Mouse (Mus musculus) regulatory T cell (primary cell): Measurements from ENCODE around the gene Mycbpap.

Experiments used
- in situ Hi-C: fragments of 300-600 bp; cut with MboI, MseI; formaldehyde crosslinking; loops from one replicate; pipeline ENCODE4 v1.15.1; 2025; ENCODE audit warnings: high pct_unique_total_duplicates

The Mycbpap gene

DNA sequence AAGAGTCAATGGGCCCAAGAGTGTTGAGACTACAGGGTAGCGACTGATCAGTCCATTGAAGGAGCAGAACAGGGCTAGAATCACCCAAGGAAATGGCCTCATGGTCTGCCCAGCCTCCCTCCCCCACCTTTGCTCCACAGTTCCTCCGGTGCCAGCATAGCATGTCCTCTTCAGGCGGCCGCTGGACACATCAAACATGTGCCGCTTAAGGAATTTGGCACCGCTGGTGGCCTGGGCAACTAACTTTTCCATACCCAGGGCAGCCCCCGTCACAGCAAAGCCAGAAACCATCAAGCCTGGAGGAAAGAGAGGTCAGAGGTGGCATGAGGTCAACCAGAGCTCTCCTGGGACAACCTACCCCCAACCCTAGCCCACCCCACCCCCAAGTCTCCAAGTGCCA lies 39.6 kb downstream of the Mycbpap start:
- in situ Hi-C loops, result no loop called here

DNA sequence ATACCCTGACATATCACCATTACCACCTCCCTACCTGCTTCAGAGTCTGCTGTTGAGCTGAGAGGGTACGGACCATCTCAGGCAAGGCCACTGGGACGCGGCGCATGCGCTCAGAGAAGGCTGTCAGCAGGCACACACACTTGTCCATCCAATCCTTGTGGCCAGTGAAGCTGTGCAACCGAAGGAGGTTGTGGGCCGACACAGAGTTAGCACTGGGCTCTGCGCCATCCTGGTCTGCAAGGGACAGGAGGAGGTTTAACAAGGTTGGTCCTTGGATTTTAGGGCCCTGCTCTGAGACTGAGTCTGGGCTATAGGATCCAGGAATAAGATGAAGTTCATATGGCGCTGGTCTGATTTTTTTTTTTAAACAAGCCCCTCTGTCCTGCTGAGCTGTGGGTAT lies 41.2 kb downstream of the Mycbpap start:
- in situ Hi-C loops, result no loop called here

DNA sequence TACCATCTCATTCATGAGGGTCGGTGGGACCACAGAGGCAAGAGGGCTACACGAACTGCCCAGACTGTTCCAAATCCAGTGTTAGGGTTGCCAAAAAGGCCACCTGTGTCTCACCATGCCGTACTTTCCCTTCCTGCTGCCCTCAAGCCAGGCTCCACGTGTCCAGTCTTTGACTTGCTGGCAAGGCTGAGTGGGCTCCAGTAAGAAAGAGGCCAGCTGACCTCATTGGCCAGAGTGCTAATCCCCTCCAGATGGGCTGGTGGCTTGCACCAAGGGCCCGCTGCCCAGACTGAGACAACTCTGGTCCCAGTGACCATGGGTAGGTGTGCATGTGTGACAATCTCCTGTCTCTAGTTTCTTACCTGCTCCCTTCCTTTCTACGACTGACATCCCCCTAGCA lies 43.9 kb downstream of the Mycbpap start:
- in situ Hi-C loops, result loop anchor here (5.0 kb wide), 1 partner anchor 340 kb away; no protein-coding TSS in a partner anchor

DNA sequence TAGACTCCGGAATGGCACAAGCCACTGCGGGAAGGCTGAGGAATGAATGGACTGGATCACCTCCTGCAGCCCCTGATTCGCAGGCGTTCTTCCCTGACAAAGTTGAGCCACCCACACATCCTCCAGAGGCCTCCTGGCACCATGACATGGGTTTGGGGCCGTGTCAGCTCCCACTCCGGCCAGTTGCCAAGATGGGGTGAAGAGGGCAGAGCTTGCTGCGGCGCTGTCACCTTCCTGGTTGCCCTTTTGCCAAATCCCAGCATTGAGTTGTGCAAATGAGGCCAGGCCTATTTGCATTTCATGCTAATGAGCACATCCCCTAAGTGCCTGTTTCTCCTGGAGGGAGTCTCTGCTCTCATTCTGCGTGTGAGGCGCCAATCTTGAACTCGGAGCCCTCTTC lies 45.8 kb downstream of the Mycbpap start:
- in situ Hi-C loops, result loop anchor here (5.0 kb wide), 1 partner anchor 338 kb away; no protein-coding TSS in a partner anchor

DNA sequence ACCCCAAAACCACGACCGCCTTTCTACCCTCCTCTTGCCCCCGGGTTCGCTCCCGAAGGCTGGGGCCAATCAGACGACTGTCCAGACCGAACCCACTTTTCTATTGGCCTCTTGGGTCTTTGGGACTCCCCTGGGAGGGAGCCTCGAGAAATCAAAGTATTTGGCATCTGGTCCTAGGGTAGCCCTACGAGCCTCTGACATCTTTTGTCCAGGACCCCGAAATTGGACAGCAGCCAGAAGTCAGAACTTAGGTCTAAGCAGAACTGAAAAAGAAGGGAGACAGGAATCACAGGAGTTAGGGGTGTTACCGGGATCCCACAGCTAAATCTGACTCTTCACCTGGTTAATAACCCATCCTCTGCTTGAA lies 47.0 kb downstream of the Mycbpap start:
- in situ Hi-C loops, result no loop called here

DNA sequence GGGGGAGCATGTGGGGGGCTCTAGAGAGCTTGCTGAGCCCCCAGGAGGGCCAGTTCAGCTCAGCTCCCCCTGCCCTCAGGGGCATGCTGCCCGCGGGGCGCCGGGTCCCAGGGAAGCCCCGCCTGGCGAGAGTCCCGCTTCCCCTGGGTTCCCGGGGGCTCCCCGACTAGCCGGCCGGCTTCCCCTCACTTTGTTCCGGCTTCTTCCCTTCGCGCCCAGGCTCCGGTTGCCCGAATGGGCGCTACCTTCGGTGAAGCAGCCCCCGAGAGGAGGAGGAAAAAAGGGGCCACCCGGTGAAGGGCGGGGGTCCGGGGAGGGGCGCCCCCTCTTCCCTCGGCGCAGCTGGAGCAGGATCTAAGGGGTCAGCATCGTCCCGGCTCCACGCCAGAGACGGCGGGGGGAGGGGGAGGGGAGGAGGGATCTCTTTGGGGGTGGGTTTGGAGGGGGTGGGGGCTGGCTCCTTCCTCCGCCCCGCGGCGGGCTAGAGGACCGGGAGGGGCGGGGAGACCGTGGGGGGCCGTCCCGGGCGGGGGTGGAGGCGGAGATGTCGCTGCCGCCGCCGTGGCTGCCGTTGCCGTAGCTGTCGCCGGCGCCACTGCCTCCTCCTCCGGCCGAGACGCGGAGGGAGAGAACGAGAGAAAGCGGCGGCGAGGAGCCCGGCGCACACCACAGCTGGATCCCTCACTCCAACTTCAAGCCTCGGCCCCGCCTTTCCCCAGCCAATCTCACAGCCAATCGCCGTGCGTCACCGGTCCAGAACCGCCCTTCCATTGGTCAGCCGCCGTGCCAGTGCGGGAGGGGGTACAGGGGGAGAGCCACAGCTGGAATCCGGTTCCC lies 47.6 kb downstream of the Mycbpap start, which contains the start of gene Cacna1g:
Gene Cacna1g, minus strand, starts transcription at position 492 of the 837 bp plus-strand sequence.
- in situ Hi-C loops, result no loop called here

DNA sequence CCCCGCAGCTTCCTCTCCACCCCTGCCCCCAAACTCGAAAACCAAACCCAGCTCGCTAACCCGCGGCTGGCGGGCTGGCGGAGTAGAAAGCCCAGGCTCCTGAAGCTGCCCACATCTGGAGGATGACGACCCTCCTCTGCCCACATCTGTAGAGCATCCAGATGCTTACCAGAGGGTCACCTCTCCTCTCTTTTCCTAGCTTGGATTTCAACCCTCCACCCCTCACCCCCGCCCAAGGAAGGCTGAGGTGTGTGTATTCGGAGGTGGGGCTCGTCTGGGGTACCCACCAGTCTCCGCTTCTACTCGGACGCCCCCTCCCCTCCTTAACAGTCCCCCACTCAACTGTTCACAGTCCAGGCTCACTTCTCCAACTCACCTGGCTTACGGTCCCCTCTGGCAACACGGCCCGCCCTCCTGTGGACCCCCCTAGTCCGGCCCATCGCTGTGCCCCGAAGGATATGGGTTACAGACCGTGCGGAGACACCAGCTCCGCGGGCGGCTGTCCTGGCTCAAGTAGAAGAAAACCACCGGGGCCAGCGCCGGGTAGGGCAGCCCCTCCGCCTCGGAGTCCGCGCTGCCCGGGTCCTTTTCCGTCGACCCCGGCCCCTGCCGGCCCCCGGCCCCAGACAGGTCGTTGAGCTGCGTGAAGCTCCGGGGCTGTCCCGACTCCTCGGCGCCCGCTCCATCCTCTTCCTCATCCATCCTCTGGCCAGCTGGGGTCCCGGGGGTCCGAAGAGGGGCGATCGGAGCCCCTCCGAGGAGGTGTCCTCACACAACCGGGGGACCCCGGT lies 48.4 kb downstream of the Mycbpap start:
- in situ Hi-C loops, result no loop called here

DNA sequence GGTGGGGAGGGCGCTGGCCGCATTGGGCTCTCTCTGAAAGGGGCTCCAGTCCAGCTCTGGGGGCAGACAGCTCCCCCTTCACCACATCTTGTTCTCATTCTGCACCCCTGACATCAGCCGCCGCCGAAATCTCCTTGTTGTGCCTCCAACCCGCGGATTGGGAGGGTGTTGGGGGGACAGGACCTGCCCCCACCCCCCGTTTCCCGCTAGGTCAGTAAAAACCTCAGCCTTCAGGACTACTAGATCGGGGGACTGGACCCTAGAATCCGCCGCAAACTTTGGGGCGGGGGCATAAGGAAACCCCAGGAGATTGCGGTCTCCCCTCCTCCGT lies 49.0 kb downstream of the Mycbpap start:
- in situ Hi-C loops, result no loop called here

DNA sequence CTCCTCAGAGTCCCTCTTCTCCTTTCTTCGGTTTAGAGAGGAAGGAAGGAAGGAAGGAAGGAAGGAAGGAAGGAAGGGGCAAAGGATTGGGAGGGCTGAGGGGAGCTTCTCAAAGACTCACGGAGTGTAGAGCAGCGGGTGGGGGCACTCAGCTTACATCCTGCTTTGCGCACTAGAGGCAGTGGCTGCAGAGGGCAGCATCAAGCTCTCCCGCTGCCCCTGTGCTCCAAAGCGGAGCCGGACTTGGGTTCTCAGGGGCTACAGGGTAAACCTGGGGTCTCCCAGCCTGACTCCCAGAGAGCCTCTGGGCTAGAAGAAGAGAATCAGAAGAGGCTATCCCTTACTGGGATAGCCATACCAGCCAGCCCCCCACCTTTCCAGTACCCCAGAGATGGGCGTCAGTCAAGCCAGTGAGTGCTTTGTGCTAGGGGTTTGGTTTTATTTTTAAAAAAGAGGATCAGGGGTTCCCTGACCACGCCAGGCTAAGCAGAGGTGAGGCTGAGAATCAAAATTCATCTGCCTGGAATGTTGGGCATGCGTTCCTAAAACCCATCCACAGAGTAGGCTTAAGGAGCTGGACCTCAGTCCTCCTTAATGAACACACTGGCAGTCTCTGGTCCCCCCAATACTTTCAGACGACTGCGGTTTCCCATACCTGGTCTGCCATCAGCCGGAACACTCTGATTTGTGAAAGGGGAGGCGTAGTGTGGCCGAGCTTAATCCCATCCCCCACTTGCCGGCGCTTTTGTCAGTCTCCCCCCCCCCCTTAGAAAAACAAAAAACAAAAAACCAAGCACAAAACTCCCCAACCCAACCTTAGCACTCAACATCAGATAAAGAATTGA lies 49.6 kb downstream of the Mycbpap start:
- in situ Hi-C loops, result no loop called here

DNA sequence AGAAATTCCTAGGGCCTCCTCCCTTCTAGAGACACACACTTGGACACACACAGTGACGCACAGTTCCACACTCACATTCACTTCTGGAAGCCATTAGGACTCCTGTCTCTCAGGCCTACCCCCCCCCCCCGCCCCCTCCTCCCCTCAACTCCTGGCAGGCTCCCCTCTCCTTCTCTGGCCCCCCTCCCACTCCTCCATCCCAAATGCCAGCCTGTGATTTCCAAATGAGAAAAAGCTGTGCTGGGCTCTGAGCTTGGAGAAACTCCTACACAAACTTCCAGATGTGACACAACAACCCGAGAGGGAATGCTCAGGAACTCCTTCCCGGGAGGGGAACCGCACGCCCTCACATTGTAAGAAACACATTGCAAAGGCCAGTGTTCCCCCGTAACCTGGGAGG lies 51.2 kb downstream of the Mycbpap start:
- in situ Hi-C loops, result no loop called here

DNA sequence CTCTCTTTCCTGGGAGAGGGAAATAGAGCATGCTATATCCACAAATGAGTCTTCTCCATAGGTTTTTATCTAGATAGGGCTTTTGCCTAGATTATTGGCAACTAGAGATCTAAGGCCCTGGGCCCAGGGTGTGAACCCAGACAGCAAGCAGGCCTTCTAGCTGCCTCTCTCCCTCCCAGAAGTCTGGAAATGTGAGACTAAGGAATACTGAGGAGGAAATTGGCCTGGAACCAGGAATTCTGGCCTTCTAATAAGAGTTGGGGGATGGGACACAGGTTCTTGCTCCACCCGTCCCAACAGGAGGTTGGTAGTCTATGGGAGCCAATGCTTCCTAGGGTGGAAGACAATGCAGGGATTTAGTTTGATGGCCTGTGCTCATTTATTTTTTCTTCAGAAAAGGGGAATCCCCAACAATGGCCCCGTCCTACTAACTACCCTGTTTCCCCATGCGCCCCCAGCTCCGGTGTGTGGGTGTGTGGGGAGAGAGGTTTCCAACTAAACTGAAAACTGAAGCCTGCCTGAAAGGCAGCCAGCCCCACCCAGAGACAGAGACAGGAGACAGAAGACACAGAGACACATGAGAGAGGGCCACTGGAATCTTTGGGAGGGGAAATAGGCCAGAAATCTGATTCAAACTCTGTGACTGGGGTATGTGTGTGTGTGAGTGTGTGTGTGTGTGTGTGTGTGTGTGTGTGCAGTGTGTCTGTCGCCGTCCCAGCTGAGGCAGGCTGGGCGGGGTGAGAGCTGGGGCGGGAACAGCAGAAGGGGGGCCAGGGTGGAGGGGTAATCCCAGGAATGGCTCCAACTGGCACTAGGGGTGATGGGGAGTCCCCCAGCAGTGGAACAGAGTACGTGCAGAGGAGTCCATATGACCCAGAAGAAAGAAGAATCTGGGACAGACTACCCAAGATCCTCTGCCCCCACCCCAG lies 52.1 kb downstream of the Mycbpap start:
- in situ Hi-C loops, result no loop called here

DNA sequence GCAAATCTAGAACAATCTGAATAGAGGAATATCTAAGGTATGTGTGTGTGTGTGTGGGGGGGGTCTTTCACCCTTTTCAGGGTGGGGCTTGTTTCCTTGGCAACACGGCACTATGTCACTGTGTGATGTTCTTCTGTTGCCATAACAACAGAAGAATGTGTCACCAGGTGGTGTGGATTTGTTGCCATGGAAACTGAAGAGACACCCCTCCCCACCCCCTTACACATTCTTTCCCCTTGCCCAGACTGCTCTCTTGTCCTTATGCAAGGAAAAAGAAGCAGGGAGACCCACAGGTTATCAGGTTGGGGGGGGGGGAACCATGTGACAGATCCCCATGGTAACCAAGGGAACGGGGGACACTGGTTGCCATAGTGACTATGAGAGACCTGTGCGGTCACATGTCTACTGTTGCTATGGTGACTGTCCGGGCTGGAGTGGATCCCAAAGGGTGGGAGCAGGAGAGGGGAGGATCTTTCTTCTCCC lies 52.9 kb downstream of the Mycbpap start:
- in situ Hi-C loops, result no loop called here

DNA sequence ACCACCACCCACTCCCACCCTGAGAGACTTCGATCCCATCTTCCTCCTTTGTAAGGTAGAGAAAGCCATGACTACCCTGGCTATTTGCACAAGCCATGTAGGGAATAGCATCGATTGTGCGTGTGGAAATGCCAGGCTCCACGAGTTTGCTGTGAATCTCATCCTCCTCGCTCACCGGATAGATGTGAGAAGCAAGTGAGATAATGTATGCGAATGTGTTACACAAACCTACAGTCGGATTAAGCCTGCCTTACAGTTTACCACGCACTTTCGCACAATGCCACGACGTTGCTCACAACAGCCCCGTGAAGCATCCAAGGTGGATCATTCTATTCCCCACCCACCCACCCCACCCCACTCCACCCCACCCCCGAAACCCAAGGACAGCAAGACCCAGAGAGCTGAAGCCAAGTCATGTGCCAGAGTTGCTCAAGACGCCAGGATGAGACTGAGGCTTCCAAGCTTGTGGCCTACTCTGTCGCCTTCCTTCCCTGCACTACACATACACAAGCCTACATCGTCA lies 55.1 kb downstream of the Mycbpap start:
- in situ Hi-C loops, result no loop called here

DNA sequence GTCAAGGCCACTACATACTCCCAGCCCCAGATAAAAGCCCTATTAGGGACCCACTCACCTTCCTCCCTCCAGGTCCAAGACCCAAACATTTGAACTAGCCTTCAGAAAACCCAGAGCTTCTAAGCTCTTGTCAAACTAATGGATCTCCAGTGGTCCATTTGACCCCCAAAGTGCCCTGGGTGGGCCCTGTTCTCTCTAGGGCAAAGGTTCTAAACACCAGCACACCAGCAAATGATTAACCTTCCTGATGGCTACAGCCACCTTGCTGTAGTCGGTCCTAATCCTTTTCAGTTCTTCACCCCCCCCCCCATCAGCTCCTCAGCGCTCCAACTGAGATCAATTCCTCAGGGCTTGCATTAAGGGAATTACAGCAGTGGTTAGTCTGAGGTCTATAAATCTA lies 57.4 kb downstream of the Mycbpap start:
- in situ Hi-C loops, result no loop called here

DNA sequence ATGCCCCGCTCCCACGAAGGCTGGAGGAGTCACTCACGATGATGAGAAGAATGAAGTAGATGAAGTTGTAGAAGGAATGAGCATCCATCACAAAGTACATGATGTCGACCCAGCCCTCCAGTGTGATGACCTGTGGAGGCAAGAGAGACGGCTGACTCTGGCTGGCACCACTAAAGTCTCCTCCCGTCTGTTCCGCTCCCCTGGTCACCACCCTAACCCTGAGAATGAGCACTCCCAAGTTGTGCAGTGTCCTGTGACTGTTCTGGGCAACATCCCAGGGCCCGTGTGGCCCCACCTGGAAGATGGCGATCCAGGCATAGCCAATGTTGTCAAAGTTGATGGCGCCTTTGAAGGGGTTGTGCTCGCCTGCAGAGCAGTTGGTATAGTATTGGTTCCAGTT lies 59.7 kb downstream of the Mycbpap start:
- in situ Hi-C loops, result no loop called here

DNA sequence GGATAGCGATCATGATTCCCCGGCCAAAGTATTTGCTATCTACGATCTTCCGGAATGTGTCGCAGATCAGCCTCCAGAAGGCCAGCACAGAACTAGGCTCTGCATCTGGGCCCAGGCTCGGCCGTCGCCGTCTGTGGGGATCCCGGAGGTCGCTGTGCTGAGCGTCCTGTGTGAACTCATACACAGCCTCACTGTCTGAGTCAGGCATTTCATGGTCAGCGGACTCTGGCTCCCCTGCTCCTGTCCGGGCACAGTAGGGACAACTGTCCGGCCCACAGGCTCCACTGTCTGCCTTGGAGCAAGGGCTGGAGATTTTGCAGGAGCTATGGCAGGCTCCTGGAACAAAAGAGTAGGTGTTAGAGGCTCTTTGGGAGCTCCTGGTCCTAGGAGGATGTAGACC lies 64.5 kb downstream of the Mycbpap start:
- in situ Hi-C loops, result no loop called here

DNA sequence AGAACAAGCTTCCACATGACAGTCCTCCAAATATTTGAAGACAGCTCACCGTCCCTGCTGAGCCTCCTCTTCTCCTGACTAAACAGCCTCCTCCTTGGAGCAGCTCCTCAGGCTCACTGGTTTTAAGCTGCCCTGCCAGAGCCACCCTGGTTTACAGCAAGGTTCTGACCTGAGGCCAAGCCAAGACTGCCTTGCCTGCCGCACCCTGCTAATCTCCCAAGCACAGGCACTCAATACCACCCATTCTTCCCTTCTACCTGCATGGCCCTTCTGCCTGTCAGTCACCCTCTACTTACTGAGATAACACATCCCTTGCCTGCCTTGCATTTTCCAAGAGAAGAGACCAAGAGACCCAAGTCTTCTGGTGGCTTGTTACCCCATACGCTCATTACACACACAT lies 65.2 kb downstream of the Mycbpap start:
- in situ Hi-C loops, result no loop called here

DNA sequence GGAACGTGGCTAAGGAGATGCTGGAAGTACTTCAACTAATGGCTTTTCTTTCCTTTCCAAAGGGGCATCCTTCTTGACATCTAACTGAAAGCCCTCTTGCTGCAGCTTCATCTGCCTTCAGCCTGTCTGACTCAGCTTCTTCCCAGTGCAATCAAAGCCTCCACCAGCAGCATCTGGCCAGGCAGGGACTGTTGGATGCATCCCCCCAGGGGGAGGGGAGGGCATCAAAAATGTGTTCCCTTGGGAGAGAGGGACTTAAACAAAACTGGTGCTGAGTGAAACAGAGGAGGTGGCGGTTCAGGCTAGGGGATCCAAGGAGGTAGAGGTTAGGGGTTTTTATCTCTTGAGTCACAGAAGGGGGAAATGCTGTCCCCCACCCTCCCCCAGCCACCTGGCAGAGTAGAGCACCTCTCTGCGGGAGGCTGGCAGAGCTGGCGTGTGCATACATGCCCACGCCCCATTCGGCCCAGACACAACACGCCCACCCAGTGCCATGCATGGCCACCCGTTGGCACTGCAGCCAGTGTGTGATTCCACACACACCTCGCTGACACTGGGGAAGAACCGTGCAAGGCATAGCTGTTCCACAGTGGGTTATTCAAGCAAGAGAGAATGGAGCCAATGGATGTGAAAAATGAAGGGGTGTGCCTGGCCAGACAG lies 66.3 kb downstream of the Mycbpap start:
- in situ Hi-C loops, result no loop called here

DNA sequence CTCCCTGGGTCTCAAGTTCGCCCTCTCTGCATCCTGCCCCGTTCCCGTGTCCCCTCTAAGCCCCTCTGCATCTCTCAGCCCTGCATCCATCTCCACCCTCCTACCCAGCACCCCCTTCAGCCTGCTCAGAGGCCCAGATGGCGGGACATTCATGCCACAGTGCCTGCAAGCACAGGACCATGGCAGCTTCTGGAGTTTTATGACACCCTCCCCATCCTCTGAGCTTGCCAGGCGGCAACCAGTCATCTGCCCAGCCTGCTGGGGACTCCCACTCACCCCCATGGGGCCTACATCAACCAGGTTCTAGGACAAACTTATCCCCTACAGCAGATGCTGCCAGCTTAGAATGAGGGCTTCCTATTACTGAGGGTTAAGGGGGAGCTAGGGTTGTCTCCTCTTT lies 66.8 kb downstream of the Mycbpap start:
- in situ Hi-C loops, result no loop called here
